Mouse (Mus musculus) neural tube, embryonic 12.5 days (tissue): Measurements from ENCODE around the gene Btnl10. TPM values are rescaled to one million over a fixed set of nuclear protein-coding genes. Genes with fewer than 3 reads are reported as not detected.
A peak's percentile ranks its signal among the peaks of the same experiment; 100 is the strongest.

ENCODE experiments used
- ATAC-seq: fragments of 200-750 bp; cut with Nextera tagmentation; 2 replicates; pipeline ENCODE4 v1.8.0; 2017; ENCODE audit warnings: low read depth, mild to moderate bottlenecking, moderate TSS enrichment, moderate library complexity; ENCODE audit not compliant: low FRiP score
- H3K27ac ChIP-seq: fragments of 300-500 bp; sonication (generic); 2 replicates; pipeline ENCODE4 v1.5.1; 2016
- H3K27me3 ChIP-seq: fragments of 300-500 bp; sonication (generic); replicated peaks from 2 replicates; pipeline ENCODE4 v1.6.1; 2016; ENCODE audit warnings: mild to moderate bottlenecking
- H3K36me3 ChIP-seq: fragments of 300-500 bp; sonication (generic); 2 replicates; pipeline ENCODE4 v1.6.1; 2016; ENCODE audit warnings: mild to moderate bottlenecking
- H3K4me1 ChIP-seq: fragments of 300-500 bp; sonication (generic); 2 replicates; pipeline ENCODE4 v1.6.1; 2016
- H3K4me2 ChIP-seq: fragments of 300-500 bp; sonication (generic); replicated peaks from 2 replicates; pipeline ENCODE4 v1.6.1; 2016; ENCODE audit warnings: mild to moderate bottlenecking
- H3K4me3 ChIP-seq: fragments of 300-500 bp; sonication (generic); 2 replicates; pipeline ENCODE4 v1.5.1; 2016
- H3K9ac ChIP-seq: fragments of 300-500 bp; sonication (generic); 2 replicates; pipeline ENCODE4 v1.6.1; 2016; ENCODE audit warnings: mild to moderate bottlenecking
- H3K9me3 ChIP-seq: fragments of 300-500 bp; sonication (generic); 2 replicates; pipeline ENCODE4 v1.6.1; 2016; ENCODE audit warnings: mild to moderate bottlenecking
- WGBS: fragments of 180-500 bp; shearing (Covaris S2); methylation state at CpG from one replicate; pipeline ENCODE4 v1.1.7; 2016; 5-methylcytosine and 5-hydroxymethylcytosine counted together
- polyA plus RNA-seq: library from polyadenylated mRNA; unstranded; fragments of >200 nt; fragmentation: Nextera tagmentation; extraction: Ambion mirVana; gene quantifications from 2 replicates; pipeline ENCODE4 v1.2.1, GENCODE M21; 2016

Btnl10 gene
- not detected in 2 replicates for polyA plus RNA-seq

DNA sequence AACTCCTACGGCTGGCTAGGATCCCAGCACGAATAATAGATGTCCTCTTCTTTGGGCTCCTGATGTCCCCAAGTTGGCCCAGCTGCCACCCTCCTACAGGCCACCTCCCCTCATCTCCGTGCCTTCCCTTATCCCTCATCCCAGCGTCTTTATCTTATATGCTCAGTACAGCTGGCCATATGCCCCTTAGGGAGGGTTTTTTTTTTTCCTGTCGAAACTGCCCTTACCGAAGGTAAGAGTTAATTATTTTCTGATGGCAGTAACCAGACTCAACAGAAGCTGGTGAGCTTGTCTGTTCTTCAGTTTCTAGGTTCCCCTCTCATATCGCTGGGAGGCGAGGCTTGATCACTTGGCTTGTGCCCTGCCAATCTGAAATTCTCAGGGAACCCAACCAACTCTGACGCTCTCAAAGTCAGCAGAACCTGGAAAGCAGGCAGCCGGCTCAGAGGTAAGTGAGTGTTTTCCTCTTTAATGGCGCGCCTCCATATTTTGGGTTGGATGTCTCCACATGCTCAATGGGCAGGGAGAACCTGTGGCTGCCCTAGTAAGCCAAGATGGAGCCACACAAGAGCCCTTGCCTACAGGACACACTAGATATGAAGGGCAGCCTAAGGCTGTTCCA, at the start of gene Btnl10:
TSS of gene Btnl10 (plus strand) at position 164 of the 622 bp plus-strand sequence.
- H3K27me3 ChIP-seq, result no peaks in the 10 kb centered on the region
- peaks cover 3% of the 10 kb centered on the region; the same call in 1 of the 2 replicates for H3K4me1 ChIP-seq
- no peak within 1 kb of the TSS for H3K4me2 ChIP-seq
- WGBS, result 89% methylated on average over 12 of the region's 12 CpGs
- H3K4me3 ChIP-seq, result no peak within 1 kb of the TSS
- H3K9me3 ChIP-seq, result no peaks in the 10 kb centered on the region
- ATAC-seq, result no peak
- H3K36me3 ChIP-seq, result no peaks in the 10 kb centered on the region
- H3K9ac ChIP-seq, result no peak within 1 kb of the TSS
- no peak within 1 kb of the TSS for H3K27ac ChIP-seq

GRCm38 (mm10) chr11:58867954-58868330, 49.8 kb upstream of the Btnl10 start:
- no peak overlapping the region for H3K27ac ChIP-seq
- 0 out of 2 replicates have a peak, but pooled peaks have one; percentile 7 for ATAC-seq
- 76% methylated on average over 6 of the region's 6 CpGs for WGBS

GRCm38 (mm10) chr11:58870961-58871360, 46.7 kb upstream of the Btnl10 start:
- H3K4me3 ChIP-seq, result no peak overlapping the region
- H3K4me2 ChIP-seq, result no peak overlapping the region
- no peak overlapping the region for H3K27ac ChIP-seq
- WGBS, result 87% methylated on average over 4 of the region's 4 CpGs
- no peak for ATAC-seq
- peaks cover 12% of the 10 kb centered on the region; the same call in 1 of the 2 replicates for H3K36me3 ChIP-seq
- no peaks in the 10 kb centered on the region for H3K27me3 ChIP-seq
- H3K4me1 ChIP-seq, result peaks cover 18% of the 10 kb centered on the region
- no peak overlapping the region for H3K9ac ChIP-seq
- H3K9me3 ChIP-seq, result no peaks in the 10 kb centered on the region

More at GRCm38 (mm10) chr11:58867954-58868330, 49.8 kb upstream of the Btnl10 start:
- Histone ChIP-seq H3K9ac (peak overlapping the region; percentile 77; the same call in 1 of the 2 replicates), H3K36me3 (peaks cover 12% of the 10 kb centered on the region; the same call in 1 of the 2 replicates), H3K4me1 (peaks cover 18% of the 10 kb centered on the region), H3K9me3 (no peaks in the 10 kb centered on the region), H3K27me3 (no peaks in the 10 kb centered on the region), H3K4me2 (peak overlapping the region; percentile 79), H3K4me3 (peak overlapping the region; percentile 65)

GRCm38 (mm10) chr11:58883756-58884155, 34.0 kb upstream of the Btnl10 start:
- Histone ChIP-seq H3K27ac (no peak overlapping the region), H3K9me3 (no peaks in the 10 kb centered on the region), H3K36me3 (peaks cover 36% of the 10 kb centered on the region), H3K4me3 (no peak overlapping the region), H3K9ac (no peak overlapping the region), H3K4me2 (no peak overlapping the region), H3K27me3 (no peaks in the 10 kb centered on the region), H3K4me1 (no peaks in the 10 kb centered on the region)
- no peak for ATAC-seq
- WGBS, result 92% methylated on average over 8 of the region's 8 CpGs

GRCm38 (mm10) chr11:58890511-58890910, 27.2 kb upstream of the Btnl10 start:
- ATAC-seq, result no peak
- H3K4me1 ChIP-seq, result no peaks in the 10 kb centered on the region
- H3K27me3 ChIP-seq, result no peaks in the 10 kb centered on the region
- H3K36me3 ChIP-seq, result peaks cover 45% of the 10 kb centered on the region
- no peak overlapping the region for H3K4me3 ChIP-seq
- H3K27ac ChIP-seq, result no peak overlapping the region
- no peak overlapping the region for H3K9ac ChIP-seq
- WGBS, result 95% methylated on average over 10 of the region's 10 CpGs
- no peak overlapping the region for H3K4me2 ChIP-seq
- no peaks in the 10 kb centered on the region for H3K9me3 ChIP-seq

- Histone ChIP-seq H3K4me1 (no peaks in the 10 kb centered on the region), H3K4me2 (no peak overlapping the region), H3K4me3 (no peak overlapping the region), H3K9ac (no peak overlapping the region), H3K27me3 (no peaks in the 10 kb centered on the region), H3K36me3 (peaks cover 61% of the 10 kb centered on the region), H3K9me3 (no peaks in the 10 kb centered on the region), H3K27ac (no peak overlapping the region)
- no peak for ATAC-seq
- 69% methylated on average over 6 of the region's 6 CpGs for WGBS
These were observed 23.3 kb upstream of the Btnl10 start for GRCm38 (mm10) chr11:58894456-58894855.

DNA sequence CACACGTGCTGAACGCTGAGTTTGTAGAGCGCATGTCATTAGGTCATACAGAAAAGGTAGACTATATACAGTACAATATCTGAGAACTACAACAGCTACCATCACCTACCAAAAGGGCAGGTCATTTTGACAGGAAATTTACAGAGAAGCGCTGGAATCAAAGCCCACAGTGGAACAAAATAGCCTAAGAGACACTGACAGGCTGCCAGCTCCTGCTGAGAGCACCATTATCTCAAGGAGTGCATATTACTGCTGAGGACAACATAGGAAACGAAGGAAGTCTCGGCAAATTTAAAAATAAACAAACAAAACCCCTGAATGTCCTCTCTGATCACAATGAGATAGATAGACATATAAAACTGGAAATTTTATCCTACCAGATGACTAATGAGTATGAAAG, 20.2 kb upstream of the Btnl10 start:
- Histone ChIP-seq H3K4me1 (no peaks in the 10 kb centered on the region), H3K4me2 (no peak overlapping the region), H3K27ac (no peak overlapping the region), H3K9me3 (no peaks in the 10 kb centered on the region), H3K9ac (no peak overlapping the region), H3K27me3 (no peaks in the 10 kb centered on the region), H3K36me3 (peaks cover 48% of the 10 kb centered on the region), H3K4me3 (no peak overlapping the region)
- 87% methylated on average over 6 of the region's 6 CpGs for WGBS
- ATAC-seq, result no peak

DNA sequence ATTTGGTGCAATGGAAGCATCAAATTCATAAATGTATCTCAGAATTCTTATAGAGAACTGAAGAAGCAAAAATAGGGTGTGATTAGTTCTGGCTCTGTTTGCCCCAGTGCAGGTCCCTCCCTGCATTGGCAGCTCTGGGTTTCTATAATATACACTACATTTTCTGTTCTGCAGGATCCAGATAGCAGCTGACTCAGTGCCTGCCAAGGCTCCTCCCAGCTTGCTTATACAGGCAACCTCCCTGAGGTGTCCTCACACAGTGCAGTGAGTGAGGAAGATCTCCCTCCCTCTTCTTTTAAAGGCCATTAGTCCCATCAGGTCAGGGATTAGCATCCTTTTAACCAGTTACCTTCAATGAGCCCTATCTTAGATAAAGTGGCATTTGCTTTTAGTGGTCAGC, 16.6 kb upstream of the Btnl10 start:
- peaks cover 6% of the 10 kb centered on the region; the same call in 1 of the 2 replicates for H3K4me1 ChIP-seq
- H3K9ac ChIP-seq, result no peak overlapping the region
- no peak for ATAC-seq

GRCm38 (mm10) chr11:58903511-58904409, 13.9 kb upstream of the Btnl10 start, which contains the start of gene Zfp39:
Zfp39 (minus strand) TSS chr11:58904225.
- Histone ChIP-seq H3K27me3 (no peaks in the 10 kb centered on the region), H3K4me1 (peaks cover 6% of the 10 kb centered on the region; the same call in 1 of the 2 replicates), H3K27ac (peak within 1 kb of the TSS; percentile 75), H3K4me2 (peak within 1 kb of the TSS; percentile 88), H3K9me3 (no peaks in the 10 kb centered on the region), H3K9ac (peak within 1 kb of the TSS; percentile 84), H3K36me3 (peaks cover 17% of the 10 kb centered on the region), H3K4me3 (peak within 1 kb of the TSS; percentile 76)
- WGBS, result under 1% methylated on average over 40 of the region's 40 CpGs
- ATAC-seq, result peak; percentile 99

More for the DNA sequence above, 16.6 kb upstream of the Btnl10 start:
- H3K9me3 ChIP-seq, result no peaks in the 10 kb centered on the region
- H3K27me3 ChIP-seq, result no peaks in the 10 kb centered on the region
- no peak overlapping the region for H3K4me2 ChIP-seq
- no peak overlapping the region for H3K4me3 ChIP-seq
- H3K36me3 ChIP-seq, result peaks cover 33% of the 10 kb centered on the region
- H3K27ac ChIP-seq, result no peak overlapping the region

DNA sequence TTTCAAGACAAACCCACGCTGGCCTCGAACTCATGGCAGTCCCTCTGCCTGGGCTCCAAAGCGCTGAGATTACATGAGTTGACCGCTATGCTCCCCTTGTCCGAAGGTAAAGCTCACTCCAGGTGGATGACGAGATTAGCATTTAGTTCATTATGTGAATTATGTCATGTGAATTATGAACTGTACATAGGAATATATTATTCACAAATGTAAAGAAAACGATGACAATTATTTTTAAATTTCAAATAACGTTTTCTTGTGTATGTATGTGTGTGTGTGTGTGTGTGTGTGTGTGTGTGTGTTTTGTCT, 13.3 kb upstream of the Btnl10 start:
- no peak overlapping the region for H3K27ac ChIP-seq
- H3K4me3 ChIP-seq, result peak overlapping the region; percentile 76
- WGBS, result 7% methylated on average over 8 of the region's 8 CpGs
- ATAC-seq, result peak; percentile 44
- peak overlapping the region; percentile 88 for H3K4me2 ChIP-seq
- peaks cover 13% of the 10 kb centered on the region for H3K36me3 ChIP-seq
- no peaks in the 10 kb centered on the region for H3K27me3 ChIP-seq
- H3K4me1 ChIP-seq, result peaks cover 6% of the 10 kb centered on the region; the same call in 1 of the 2 replicates
- H3K9me3 ChIP-seq, result no peaks in the 10 kb centered on the region
- no peak overlapping the region for H3K9ac ChIP-seq

- Histone ChIP-seq H3K4me1 (peaks cover 6% of the 10 kb centered on the region; the same call in 1 of the 2 replicates), H3K4me3 (no peak overlapping the region), H3K4me2 (0 out of 2 replicates have a peak overlapping the region, but pooled peaks have one; percentile 88), H3K27ac (no peak overlapping the region), H3K27me3 (no peaks in the 10 kb centered on the region), H3K36me3 (peaks cover 13% of the 10 kb centered on the region), H3K9ac (no peak overlapping the region), H3K9me3 (no peaks in the 10 kb centered on the region)
- WGBS, result 51% methylated on average over 6 of the region's 6 CpGs
- ATAC-seq, result no peak
These were observed 12.9 kb upstream of the Btnl10 start for GRCm38 (mm10) chr11:58904838-58905237.

DNA sequence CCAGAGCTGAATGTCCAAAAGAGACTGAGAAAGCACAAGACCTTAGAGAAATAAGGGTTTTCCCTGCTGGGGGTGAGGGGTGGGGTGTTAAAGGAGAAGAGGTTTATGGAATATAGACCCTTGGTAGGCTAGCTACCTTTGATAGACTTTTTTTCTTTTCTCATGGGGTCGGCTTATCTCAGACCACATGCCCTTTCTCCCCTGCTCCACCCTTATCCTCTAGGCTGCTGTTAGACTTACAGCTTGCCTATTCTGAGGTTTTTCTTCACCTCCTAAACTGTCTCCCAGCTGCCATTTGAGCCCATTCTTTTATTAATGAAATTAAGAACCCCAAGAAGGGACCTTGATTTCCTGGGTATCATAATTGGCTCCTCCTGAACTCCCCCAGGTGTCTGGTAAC, 3.9 kb upstream of the Btnl10 start:
- H3K36me3 ChIP-seq, result no peaks in the 10 kb centered on the region
- peaks cover 3% of the 10 kb centered on the region; the same call in 1 of the 2 replicates for H3K4me1 ChIP-seq
- H3K9ac ChIP-seq, result no peak overlapping the region
- H3K27ac ChIP-seq, result no peak overlapping the region
- no peak overlapping the region for H3K4me3 ChIP-seq
- 0 out of 2 replicates have a peak overlapping the region, but pooled peaks have one; percentile 56 for H3K4me2 ChIP-seq
- no peaks in the 10 kb centered on the region for H3K9me3 ChIP-seq
- no peaks in the 10 kb centered on the region for H3K27me3 ChIP-seq
- no peak for ATAC-seq
- 94% methylated on average over 1 of the region's 1 CpGs for WGBS
